Mouse (Mus musculus): ENCODE data around the gene Igf2r.

The Igf2r gene

GRCm38 (mm10) chr17:12769380-12769921, at the start of gene Igf2r:
Gene Igf2r, minus strand, starts transcription at chr17:12769664.
- DNase-seq (ENCODE audit: low spot score): peak; percentile 48

- no peak for DNase-seq (ENCODE audit: low spot score)
Observed at GRCm38 (mm10) chr17:12815885-12816284, 46.4 kb upstream of the Igf2r start.

- DNase-seq (ENCODE audit: low spot score): no peak
Observed at GRCm38 (mm10) chr17:12814502-12814901, 45.0 kb upstream of the Igf2r start.

- DNase-seq (ENCODE audit: low spot score): no peak
Observed at GRCm38 (mm10) chr17:12810973-12811303, 41.5 kb upstream of the Igf2r start.

- peak; percentile 83 for DNase-seq (ENCODE audit: low spot score)
Observed at GRCm38 (mm10) chr17:12810103-12810972, 40.9 kb upstream of the Igf2r start.

GRCm38 (mm10) chr17:12808851-12809250, 39.4 kb upstream of the Igf2r start:
- DNase-seq (ENCODE audit: low spot score): no peak

- no peak for DNase-seq (ENCODE audit: low spot score)
Observed at GRCm38 (mm10) chr17:12804584-12805445, 35.4 kb upstream of the Igf2r start.

- DNase-seq (ENCODE audit: low spot score): no peak
Observed at GRCm38 (mm10) chr17:12801861-12802540, 32.5 kb upstream of the Igf2r start.

- DNase-seq (ENCODE audit: low spot score): no peak
Observed at GRCm38 (mm10) chr17:12799368-12800275, 30.2 kb upstream of the Igf2r start.

- DNase-seq (ENCODE audit: low spot score): no peak
Observed at GRCm38 (mm10) chr17:12798571-12798970, 29.1 kb upstream of the Igf2r start.

- no peak for DNase-seq (ENCODE audit: low spot score)
Observed at GRCm38 (mm10) chr17:12797427-12798029, 28.1 kb upstream of the Igf2r start.

- no peak for DNase-seq (ENCODE audit: low spot score)
Observed at GRCm38 (mm10) chr17:12796633-12797032, 27.2 kb upstream of the Igf2r start.

GRCm38 (mm10) chr17:12793660-12794406, 24.4 kb upstream of the Igf2r start:
- no peak for DNase-seq (ENCODE audit: low spot score)

GRCm38 (mm10) chr17:12792422-12793206, 23.1 kb upstream of the Igf2r start:
- DNase-seq (ENCODE audit: low spot score): no peak

GRCm38 (mm10) chr17:12791420-12791819, 22.0 kb upstream of the Igf2r start:
- no peak for DNase-seq (ENCODE audit: low spot score)

- DNase-seq (ENCODE audit: low spot score): no peak
Observed at GRCm38 (mm10) chr17:12791079-12791406, 21.6 kb upstream of the Igf2r start.

- DNase-seq (ENCODE audit: low spot score): no peak
Observed at GRCm38 (mm10) chr17:12790353-12791078, 21.1 kb upstream of the Igf2r start.
